ENCODE assay signal across 24 mouse cellular contexts in the genomic region with DNA sequence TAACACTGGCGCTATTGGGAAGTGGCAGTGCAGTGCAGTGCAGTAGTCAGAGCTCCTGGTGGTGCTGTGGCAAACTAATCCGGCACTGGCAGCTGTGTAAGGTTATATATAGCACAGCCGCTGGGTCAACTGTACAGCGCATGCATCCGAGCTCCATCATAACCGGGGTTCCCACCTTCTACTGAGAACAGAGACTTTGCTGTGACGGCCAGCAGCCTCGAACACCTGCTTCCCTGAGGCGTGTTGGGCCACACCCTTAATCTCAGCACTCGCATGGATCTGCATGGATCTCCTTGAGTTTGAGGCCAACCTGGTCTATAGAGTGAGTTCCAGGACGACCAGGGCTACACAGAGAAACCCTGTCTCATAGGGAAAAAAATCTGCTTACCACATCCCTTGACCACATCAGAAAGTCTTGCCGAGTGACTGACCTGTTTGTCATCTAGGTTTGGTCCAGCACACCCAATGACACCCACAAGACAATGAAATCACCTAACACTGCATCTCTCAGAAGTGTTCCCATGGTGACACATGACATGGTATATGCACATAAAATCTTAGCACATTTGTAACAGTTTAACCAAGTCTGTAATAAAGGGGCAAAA. TPM values are rescaled to one million over a fixed set of nuclear protein-coding genes. Genes with fewer than 3 reads are reported as not detected.
DNase-seq lines count a peak whose midpoint lies in the region; ATAC-seq and TF ChIP-seq lines count a peak whose summit lies in the region.
"Had no signal": no experiment of that assay in that cellular context is flagged by ENCODE, and none has a peak within 500 bp of the region (broad histone marks: within the 10 kb centered on the region; RNA-seq: fewer than 3 reads in every experiment).

No protein-coding gene starts in this region.

- peaks cover 14 to 54% of the 10 kb centered on the region in 2 experiments for H3K4me1 ChIP-seq in CH12.LX (ENCODE audit: control insufficient read depth in 1 of 2, insufficient read depth in 2 of 2)
- H3K4me1 ChIP-seq in forebrain, postnatal 0 days (ENCODE audit: insufficient read depth): no peaks in the 10 kb centered on the region

- ATAC-seq in forebrain, postnatal 0 days: no peak
- ATAC-seq: forebrain, embryonic 13.5 days had no signal

- dilution Hi-C loops in CH12.LX (cut with MboI; ENCODE audit: extremely low pct_ligation_motif_present, extremely low pct_unique_long_range_greater_than_20kb, low sequenced_read_pairs): no loop called here

- in situ Hi-C loops in CH12.LX (cut with MboI; ENCODE audit: low pct_ligation_motif_present, low pct_unique_long_range_greater_than_20kb, low sequenced_read_pairs): no loop called here

- H3K36me3 ChIP-seq in CH12.LX (replicated peaks in 1 of 2; ENCODE audit: control insufficient read depth in 1 of 2, insufficient read depth in 1 of 2, low read length in 1 of 2): peaks cover 23 to 40% of the 10 kb centered on the region in 2 experiments
- no peaks in the 10 kb centered on the region for H3K36me3 ChIP-seq in forebrain, postnatal 0 days (ENCODE audit: insufficient read depth)
- H3K36me3 ChIP-seq: embryonic facial prominence, embryonic 13.5 days; forebrain, embryonic 10.5 days; hindbrain, embryonic 12.5 days; hindbrain, embryonic 15.5 days had no signal

- H3K9me3 ChIP-seq in CH12.LX (replicated peaks; ENCODE audit: low read length): peaks cover 36% of the 10 kb centered on the region
- no peaks in the 10 kb centered on the region for H3K9me3 ChIP-seq in forebrain, postnatal 0 days (ENCODE audit: low read length)
- H3K9me3 ChIP-seq: hindbrain, embryonic 15.5 days had no signal

- peak; percentile 37; the same call in 1 of the 2 replicates for TF ChIP-seq EP300 in CH12.LX (IDR thresholded peaks at IDR 0.05; ENCODE audit: low read length)

- 90% methylated on average over 12 of the region's 12 CpGs for WGBS in forebrain, postnatal 0 days

- H3K4me3 ChIP-seq in CH12.LX (replicated peaks in 1 of 3; ENCODE audit: low read depth in 2 of 3, low read length in 2 of 3, poor library complexity in 1 of 3): no peak overlapping the region
- no peak overlapping the region for H3K4me3 ChIP-seq in forebrain, postnatal 0 days (ENCODE audit: low read depth, low read length)
- H3K4me3 ChIP-seq: embryonic facial prominence, embryonic 13.5 days; forebrain, embryonic 10.5 days; forebrain, embryonic 13.5 days; heart, adult 2 months; heart, embryonic 10.5 days; heart, embryonic 13.5 days; hindbrain, embryonic 12.5 days; hindbrain, embryonic 15.5 days had no signal

- no peak overlapping the region for H3K27ac ChIP-seq in CH12.LX (ENCODE audit: insufficient read depth, low read depth)
- H3K27ac ChIP-seq in forebrain, postnatal 0 days (ENCODE audit: low read depth, low read length): no peak overlapping the region
- H3K27ac ChIP-seq: embryonic facial prominence, embryonic 13.5 days; forebrain, embryonic 10.5 days; forebrain, embryonic 13.5 days; heart, adult 2 months; heart, embryonic 10.5 days; heart, embryonic 13.5 days; hindbrain, embryonic 12.5 days; hindbrain, embryonic 15.5 days had no signal

- H3K27me3 ChIP-seq in CH12.LX (replicated peaks): no peaks in the 10 kb centered on the region
- no peaks in the 10 kb centered on the region for H3K27me3 ChIP-seq in forebrain, postnatal 0 days (ENCODE audit: insufficient read depth, low read length)
- H3K27me3 ChIP-seq: hindbrain, embryonic 15.5 days had no signal

- TF ChIP-seq POLR2A in CH12.LX (IDR thresholded peaks at IDR 0.05; ENCODE audit: low read depth, low read length): no peak

- TF ChIP-seq CTCF in CH12.LX (conservative IDR thresholded peaks at IDR 0.05 in 1 of 2, IDR thresholded peaks at IDR 0.05 in 1 of 2; ENCODE audit: low read depth in 2 of 2, low read length in 2 of 2): no peak
- TF ChIP-seq CTCF in forebrain, postnatal 0 days (IDR thresholded peaks at IDR 0.05; ENCODE audit: low read depth): no peak

- DNase-seq in heart, adult 11 months: peak; percentile 82
- no peak for DNase-seq in heart, postnatal 4 days
- no peak for DNase-seq in CH12.LX (ENCODE audit: extremely low read depth)
- DNase-seq in natural killer cell, adult 2 months (ENCODE audit: low spot score in 2 of 2): peak; percentile 61 to 80
- no peak for DNase-seq in forebrain, postnatal 0 days
- DNase-seq in adrenal gland, adult (ENCODE audit: inconsistent age in 2 of 2, low spot score in 1 of 2): no peak
- DNase-seq in c-Kit-positive CD71-positive TER-119-positive erythroid progenitor cells, embryonic 14.5 days (ENCODE audit: low spot score): no peak
- DNase-seq: adrenal gland, adult 8-10 months; adrenal gland, postnatal 25 days; cerebellum, adult 11 months; cerebellum, adult 2 months; cerebellum, adult 9-11 months; cerebellum, postnatal 25 days; gastrocnemius, postnatal 25 days; heart, adult 2 months; heart, postnatal 14 days; kidney, adult 18-20 months had no signal

- H3K79me2 ChIP-seq in CH12.LX (replicated peaks; ENCODE audit: control insufficient read depth, extremely low read depth, insufficient read depth, poor library complexity, severe bottlenecking): no peaks in the 10 kb centered on the region

- no peak for TF ChIP-seq RAD21 in CH12.LX (IDR thresholded peaks at IDR 0.05; ENCODE audit: low read depth, low read length)

- no peak overlapping the region for H3K9ac ChIP-seq in CH12.LX (ENCODE audit: insufficient read depth, low read depth)
- H3K9ac ChIP-seq in forebrain, postnatal 0 days: no peak overlapping the region
- H3K9ac ChIP-seq: embryonic facial prominence, embryonic 13.5 days; forebrain, embryonic 13.5 days; heart, embryonic 13.5 days; hindbrain, embryonic 12.5 days; hindbrain, embryonic 15.5 days had no signal

- H3K4me2 ChIP-seq in CH12.LX (ENCODE audit: insufficient read depth, low read depth, poor library complexity, severe bottlenecking): no peak overlapping the region
- no peak overlapping the region for H3K4me2 ChIP-seq in forebrain, postnatal 0 days (ENCODE audit: low read depth)
- H3K4me2 ChIP-seq: embryonic facial prominence, embryonic 13.5 days; forebrain, embryonic 13.5 days; heart, embryonic 13.5 days; hindbrain, embryonic 12.5 days; hindbrain, embryonic 15.5 days had no signal

TF ChIP-seq in CH12.LX, 34 proteins besides CTCF, POLR2A, EP300 and RAD21:
- TF ChIP-seq TCF12 (IDR thresholded peaks at IDR 0.05; ENCODE audit: low read depth, low read length) (no peak), MEF2A (IDR thresholded peaks at IDR 0.05; ENCODE audit: borderline replicate concordance, low read depth, low read length) (peak; percentile 43; the same call in 1 of the 2 replicates), BHLHE40 (IDR thresholded peaks at IDR 0.05; ENCODE audit: low read depth, low read length) (peak; percentile 32; the same call in 1 of the 2 replicates), POLR2AphosphoS2 (IDR thresholded peaks at IDR 0.05; ENCODE audit: low read depth, low read length) (0 out of 2 replicates have a peak, but pooled peaks have one; percentile 30), MXI1 (IDR thresholded peaks at IDR 0.05; ENCODE audit: low read depth, low read length) (no peak)

RNA-seq across cellular contexts. Expression of gene Arhgap27, which starts 12.7 kb away (rescaled TPM):
- 10 to 100 TPM; 23.5 to 25.4 TPM for total RNA-seq in heart, postnatal 4 days (2021)
- total RNA-seq in CH12.LX (2012; rRNA removed): 24.4 and 26.1 TPM in 2 replicates
- total RNA-seq in CH12.LX (2014; rRNA removed): 11.4 and 11.8 TPM in 2 replicates
- polyA plus RNA-seq in CH12.LX (2012; ENCODE audit: insufficient read length, low read depth): 26.7 and 30.9 TPM in 2 replicates
- 4.2 and 5.6 TPM in 2 replicates for total RNA-seq in forebrain, postnatal 0 days (2014; rRNA removed)
- polyA plus RNA-seq in forebrain, postnatal 0 days (2015; fragmentation: Nextera tagmentation; extraction: Ambion mirVana): 3.2 and 4.8 TPM in 2 replicates

Comparison
In these comparisons a context has a peak if more than half of its experiments do, and no peak if none do; other contexts are left out.
1. DNase-seq: peak in heart, adult 11 months (single experiment) and natural killer cell, adult 2 months (2 of 2); none in heart, postnatal 4 days (single experiment), CH12.LX (single experiment), forebrain, postnatal 0 days (single experiment), adrenal gland, adult (0 of 2) and c-Kit-positive CD71-positive TER-119-positive erythroid progenitor cells, embryonic 14.5 days (single experiment).